Mouse (Mus musculus): ENCODE results near the gene Clpp. TPM values are rescaled to one million over a fixed set of nuclear protein-coding genes. Genes with fewer than 3 reads are reported as not detected.

The Clpp gene
- polyA plus RNA-seq, 1 experiment = 47.7 TPM

- Histone ChIP-seq H3K27ac (ENCODE audit: insufficient read depth, low read length) (peak overlapping the region; percentile 66; the same call in 1 of the 2 replicates), H3K36me3 (ENCODE audit: control insufficient read depth, insufficient read depth, low read length, poor library complexity, severe bottlenecking) (no peaks in the 10 kb centered on the region), H3K9me3 (replicated peaks; ENCODE audit: control insufficient read depth, insufficient read depth, low read length, poor library complexity, severe bottlenecking) (no peaks in the 10 kb centered on the region), H3K4me1 (ENCODE audit: control insufficient read depth, insufficient read depth, low read length) (no peaks in the 10 kb centered on the region), H3K27me3 (ENCODE audit: control insufficient read depth, insufficient read depth, low read length, poor library complexity, severe bottlenecking) (no peaks in the 10 kb centered on the region), H3K4me3 (ENCODE audit: low read depth, low read length) (peak overlapping the region; percentile 91), H3K9ac (ENCODE audit: low read depth, poor library complexity, severe bottlenecking) (peak overlapping the region; percentile 72)
- no peak for TF ChIP-seq POLR2A (IDR thresholded peaks at IDR 0.05; ENCODE audit: insufficient read depth, low read length)
- no peak for TF ChIP-seq CTCF (IDR thresholded peaks at IDR 0.05; ENCODE audit: low read depth, low read length)
- TF ChIP-seq EP300 (IDR thresholded peaks at IDR 0.05; ENCODE audit: insufficient read depth, low read depth, low read length) = no peak
These were observed 22.2 kb downstream of the Clpp start for GRCm38 (mm10) chr17:57012245-57012795.

GRCm38 (mm10) chr17:57019693-57020092 lies 29.6 kb downstream of the Clpp start:
- Histone ChIP-seq H3K9ac (ENCODE audit: low read depth, poor library complexity, severe bottlenecking) (no peak overlapping the region), H3K27ac (ENCODE audit: insufficient read depth, low read length) (no peak overlapping the region), H3K36me3 (ENCODE audit: control insufficient read depth, insufficient read depth, low read length, poor library complexity, severe bottlenecking) (peaks cover 32% of the 10 kb centered on the region), H3K4me1 (ENCODE audit: control insufficient read depth, insufficient read depth, low read length) (no peaks in the 10 kb centered on the region), H3K4me3 (ENCODE audit: low read depth, low read length) (no peak overlapping the region), H3K27me3 (ENCODE audit: control insufficient read depth, insufficient read depth, low read length, poor library complexity, severe bottlenecking) (no peaks in the 10 kb centered on the region), H3K9me3 (replicated peaks; ENCODE audit: control insufficient read depth, insufficient read depth, low read length, poor library complexity, severe bottlenecking) (no peaks in the 10 kb centered on the region)
- TF ChIP-seq POLR2A (IDR thresholded peaks at IDR 0.05; ENCODE audit: insufficient read depth, low read length) (no peak), EP300 (IDR thresholded peaks at IDR 0.05; ENCODE audit: insufficient read depth, low read depth, low read length) (no peak), CTCF (IDR thresholded peaks at IDR 0.05; ENCODE audit: low read depth, low read length) (no peak)

GRCm38 (mm10) chr17:57020960-57021359 lies 30.9 kb downstream of the Clpp start:
- Histone ChIP-seq H3K9ac (ENCODE audit: low read depth, poor library complexity, severe bottlenecking) (no peak overlapping the region), H3K27ac (ENCODE audit: insufficient read depth, low read length) (no peak overlapping the region), H3K36me3 (ENCODE audit: control insufficient read depth, insufficient read depth, low read length, poor library complexity, severe bottlenecking) (peaks cover 45% of the 10 kb centered on the region), H3K9me3 (replicated peaks; ENCODE audit: control insufficient read depth, insufficient read depth, low read length, poor library complexity, severe bottlenecking) (no peaks in the 10 kb centered on the region), H3K27me3 (ENCODE audit: control insufficient read depth, insufficient read depth, low read length, poor library complexity, severe bottlenecking) (no peaks in the 10 kb centered on the region), H3K4me3 (ENCODE audit: low read depth, low read length) (no peak overlapping the region), H3K4me1 (ENCODE audit: control insufficient read depth, insufficient read depth, low read length) (no peaks in the 10 kb centered on the region)
- TF ChIP-seq POLR2A (IDR thresholded peaks at IDR 0.05; ENCODE audit: insufficient read depth, low read length) = no peak
- TF ChIP-seq CTCF (IDR thresholded peaks at IDR 0.05; ENCODE audit: low read depth, low read length) = no peak
- no peak for TF ChIP-seq EP300 (IDR thresholded peaks at IDR 0.05; ENCODE audit: insufficient read depth, low read depth, low read length)

- Histone ChIP-seq H3K36me3 (ENCODE audit: control insufficient read depth, insufficient read depth, low read length, poor library complexity, severe bottlenecking) (peaks cover 61% of the 10 kb centered on the region), H3K27ac (ENCODE audit: insufficient read depth, low read length) (no peak overlapping the region), H3K9ac (ENCODE audit: low read depth, poor library complexity, severe bottlenecking) (no peak overlapping the region), H3K27me3 (ENCODE audit: control insufficient read depth, insufficient read depth, low read length, poor library complexity, severe bottlenecking) (no peaks in the 10 kb centered on the region), H3K9me3 (replicated peaks; ENCODE audit: control insufficient read depth, insufficient read depth, low read length, poor library complexity, severe bottlenecking) (no peaks in the 10 kb centered on the region), H3K4me3 (ENCODE audit: low read depth, low read length) (no peak overlapping the region), H3K4me1 (ENCODE audit: control insufficient read depth, insufficient read depth, low read length) (no peaks in the 10 kb centered on the region)
- TF ChIP-seq EP300 (IDR thresholded peaks at IDR 0.05; ENCODE audit: insufficient read depth, low read depth, low read length) (no peak), POLR2A (IDR thresholded peaks at IDR 0.05; ENCODE audit: insufficient read depth, low read length) (no peak), CTCF (IDR thresholded peaks at IDR 0.05; ENCODE audit: low read depth, low read length) (no peak)
These were observed 37.4 kb downstream of the Clpp start for GRCm38 (mm10) chr17:57027471-57027870.

DNA sequence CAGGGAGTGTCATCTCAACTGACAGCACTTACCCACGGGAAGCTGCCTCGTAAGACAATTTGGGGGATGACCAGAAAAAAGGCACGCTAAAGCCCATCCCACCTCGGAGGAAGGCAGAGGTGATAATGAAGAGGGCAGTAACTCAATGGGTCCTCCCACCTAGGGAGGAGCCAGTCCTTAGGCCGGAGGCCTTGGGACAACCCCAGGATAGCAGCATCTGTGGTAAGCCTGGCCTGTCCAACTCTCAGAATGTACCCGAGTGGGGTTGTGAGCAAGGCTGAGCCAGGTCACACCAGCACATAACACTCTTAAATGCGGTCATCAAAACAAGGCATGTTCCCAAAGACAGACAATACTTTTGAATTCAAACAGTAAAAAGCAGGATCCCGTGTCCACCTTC lies 39.6 kb downstream of the Clpp start:
- H3K36me3 ChIP-seq (ENCODE audit: control insufficient read depth, insufficient read depth, low read length, poor library complexity, severe bottlenecking) = peaks cover 39% of the 10 kb centered on the region
- no peaks in the 10 kb centered on the region for H3K27me3 ChIP-seq (ENCODE audit: control insufficient read depth, insufficient read depth, low read length, poor library complexity, severe bottlenecking)
- H3K27ac ChIP-seq (ENCODE audit: insufficient read depth, low read length) = no peak overlapping the region

DNA sequence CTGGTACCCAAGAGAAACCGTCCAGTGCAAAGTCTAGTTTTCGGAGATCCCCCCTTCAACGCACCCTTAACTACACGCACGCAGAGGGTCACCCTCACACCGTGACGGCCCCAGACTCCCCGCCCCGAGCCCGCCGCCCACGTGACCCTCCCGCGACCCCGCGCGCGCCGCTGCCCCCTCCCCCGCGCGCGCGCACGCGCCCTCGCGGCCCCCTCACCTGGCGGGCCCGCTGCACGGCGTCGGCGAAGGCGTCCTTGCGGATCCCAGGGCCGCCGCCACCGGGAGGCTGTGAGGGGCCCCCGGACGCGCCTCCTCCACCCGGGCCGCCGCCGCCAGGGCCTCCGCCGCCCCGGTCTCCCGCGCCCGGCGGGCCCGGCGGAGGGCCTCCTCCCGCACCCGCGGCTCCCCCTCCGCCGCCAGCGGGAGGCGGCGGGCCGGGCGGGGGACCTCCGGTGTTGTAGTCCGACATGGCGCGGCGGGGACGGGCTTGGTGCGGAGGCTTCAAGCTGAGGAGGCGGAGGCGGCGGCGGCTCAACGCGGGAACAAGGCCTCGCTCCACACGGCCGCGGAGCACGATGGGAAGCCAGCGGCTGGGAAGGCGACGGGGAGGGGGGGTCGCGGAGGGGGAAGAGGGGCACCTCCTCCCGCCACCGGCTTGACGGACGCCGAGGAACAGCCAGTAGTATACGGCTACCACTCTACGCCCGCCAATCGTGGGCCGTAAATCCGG lies 41.0 kb downstream of the Clpp start, which contains the start of gene Khsrp:
Gene Khsrp, minus strand, starts transcription at position 592 of the 730 bp plus-strand sequence.
- TF ChIP-seq POLR2A (IDR thresholded peaks at IDR 0.05; ENCODE audit: insufficient read depth, low read length) = no peak
- TF ChIP-seq CTCF (IDR thresholded peaks at IDR 0.05; ENCODE audit: low read depth, low read length) = no peak
- no peak for TF ChIP-seq EP300 (IDR thresholded peaks at IDR 0.05; ENCODE audit: insufficient read depth, low read depth, low read length)
- Histone ChIP-seq H3K4me1 (ENCODE audit: control insufficient read depth, insufficient read depth, low read length) (no peaks in the 10 kb centered on the region), H3K4me3 (ENCODE audit: low read depth, low read length) (peak within 1 kb of the TSS; percentile 95), H3K36me3 (ENCODE audit: control insufficient read depth, insufficient read depth, low read length, poor library complexity, severe bottlenecking) (peaks cover 26% of the 10 kb centered on the region), H3K27me3 (ENCODE audit: control insufficient read depth, insufficient read depth, low read length, poor library complexity, severe bottlenecking) (no peaks in the 10 kb centered on the region), H3K9me3 (replicated peaks; ENCODE audit: control insufficient read depth, insufficient read depth, low read length, poor library complexity, severe bottlenecking) (no peaks in the 10 kb centered on the region), H3K9ac (ENCODE audit: low read depth, poor library complexity, severe bottlenecking) (peak within 1 kb of the TSS; percentile 99), H3K27ac (ENCODE audit: insufficient read depth, low read length) (peak within 1 kb of the TSS; percentile 48)

More for the DNA sequence above, 39.6 kb downstream of the Clpp start:
- no peaks in the 10 kb centered on the region for H3K4me1 ChIP-seq (ENCODE audit: control insufficient read depth, insufficient read depth, low read length)
- no peaks in the 10 kb centered on the region for H3K9me3 ChIP-seq (replicated peaks; ENCODE audit: control insufficient read depth, insufficient read depth, low read length, poor library complexity, severe bottlenecking)
- TF ChIP-seq CTCF (IDR thresholded peaks at IDR 0.05; ENCODE audit: low read depth, low read length) (no peak), POLR2A (IDR thresholded peaks at IDR 0.05; ENCODE audit: insufficient read depth, low read length) (no peak), EP300 (IDR thresholded peaks at IDR 0.05; ENCODE audit: insufficient read depth, low read depth, low read length) (no peak)
- peak overlapping the region; percentile 99 for H3K9ac ChIP-seq (ENCODE audit: low read depth, poor library complexity, severe bottlenecking)
- H3K4me3 ChIP-seq (ENCODE audit: low read depth, low read length) = peak overlapping the region; percentile 95

Data from ES-Bruce4 (cell line).